Mouse (Mus musculus) forebrain, postnatal 0 days (tissue): ENCODE measurements around the gene Cd37. TPM values are rescaled to one million over a fixed set of nuclear protein-coding genes. Genes with fewer than 3 reads are reported as not detected.

Source experiments
- ATAC-seq: fragments of 200-750 bp; cut with Nextera tagmentation; 2 replicates; pipeline ENCODE4 v1.8.0; 2017; ENCODE audit warnings: mild to moderate bottlenecking, moderate library complexity
- DNase-seq: peaks from one replicate; pipeline ENCODE4 v3.0.0-alpha.2; 2015
- H3K27ac ChIP-seq: fragments of 300-500 bp; sonication (generic); 2 replicates; pipeline ENCODE4 v1.5.1; 2014; ENCODE audit warnings: low read depth, mild to moderate bottlenecking, antibody characterized with exemption, low read length, moderate library complexity, mixed read lengths
- H3K27me3 ChIP-seq: fragments of 300-500 bp; sonication (generic); 2 replicates; pipeline ENCODE4 v1.6.1; 2014; ENCODE audit warnings: mild to moderate bottlenecking, low read length, mixed read lengths; ENCODE audit not compliant: insufficient read depth
- H3K36me3 ChIP-seq: fragments of 300-500 bp; sonication (generic); 2 replicates; pipeline ENCODE4 v1.6.1; 2014; ENCODE audit warnings: mild to moderate bottlenecking, moderate library complexity; ENCODE audit not compliant: insufficient read depth
- H3K4me1 ChIP-seq: fragments of 300-500 bp; sonication (generic); 2 replicates; pipeline ENCODE4 v1.6.1; 2014; ENCODE audit warnings: antibody characterized with exemption; ENCODE audit not compliant: insufficient read depth
- H3K4me2 ChIP-seq: fragments of 300-500 bp; sonication (generic); 2 replicates; pipeline ENCODE4 v1.6.1; 2014; ENCODE audit warnings: low read depth, mild to moderate bottlenecking, moderate library complexity
- H3K4me3 ChIP-seq: fragments of 300-500 bp; sonication (generic); 2 replicates; pipeline ENCODE4 v1.5.1; 2014; ENCODE audit warnings: low read depth, low read length, mixed read lengths
- H3K9ac ChIP-seq: fragments of 300-500 bp; sonication (generic); 2 replicates; pipeline ENCODE4 v1.6.1; 2014; ENCODE audit warnings: mild to moderate bottlenecking
- H3K9me3 ChIP-seq: fragments of 300-500 bp; sonication (generic); 2 replicates; pipeline ENCODE4 v1.6.1; 2016; ENCODE audit warnings: low read length
- CTCF ChIP-seq: sonication (generic); IDR thresholded peaks from 2 replicates; pipeline ENCODE4 v1.5.1; 2016; ENCODE audit warnings: antibody characterized with exemption, control low read depth, low read depth
- WGBS: fragments of 180-500 bp; shearing (Covaris S2); extraction: QIAGEN DNeasy Blood & Tissue Kit; methylation state at CpG from one replicate; pipeline ENCODE4 v1.1.7; 2014; 5-methylcytosine and 5-hydroxymethylcytosine counted together
- polyA plus RNA-seq: library from polyadenylated mRNA; unstranded; fragments of >200 nt; fragmentation: Nextera tagmentation; extraction: Ambion mirVana; gene quantifications from 2 replicates; pipeline ENCODE4 v1.2.1, GENCODE M21; 2015
- total RNA-seq: library from RNA; depleted of rRNA; stranded (reverse); fragments of >200 nt; gene quantifications from 2 replicates; pipeline ENCODE4 v1.2.3, GENCODE M21; 2014

Gene Cd37
- total and polyA plus RNA-seq, 2 experiments from 2014 or later = 0.62 to 2.0 TPM

GRCm38 (mm10) chr7:45229046-45229445 lies 9.9 kb downstream of the Cd37 start:
- Histone ChIP-seq H3K4me2 (no peak overlapping the region), H3K27ac (no peak overlapping the region), H3K9me3 (no peaks in the 10 kb centered on the region), H3K36me3 (peaks cover 7% of the 10 kb centered on the region; the same call in 1 of the 2 replicates), H3K9ac (no peak overlapping the region), H3K27me3 (no peaks in the 10 kb centered on the region), H3K4me3 (no peak overlapping the region), H3K4me1 (0 out of 2 replicates have a peak, but pooled peaks cover 1% of the 10 kb centered on the region)
- DNase-seq = no peak
- WGBS = 92% methylated on average over 8 of the region's 8 CpGs
- TF ChIP-seq CTCF = no peak
- ATAC-seq = no peak

GRCm38 (mm10) chr7:45228548-45228947 lies 10.4 kb downstream of the Cd37 start:
- H3K4me3 ChIP-seq = no peak overlapping the region
- TF ChIP-seq CTCF = no peak
- DNase-seq = no peak
- 95% methylated on average over 18 of the region's 18 CpGs for WGBS
- H3K27ac ChIP-seq = no peak overlapping the region
- H3K9ac ChIP-seq = no peak overlapping the region
- H3K36me3 ChIP-seq = peaks cover 7% of the 10 kb centered on the region; the same call in 1 of the 2 replicates
- H3K4me1 ChIP-seq = no peaks in the 10 kb centered on the region
- ATAC-seq = no peak
- H3K4me2 ChIP-seq = no peak overlapping the region
- H3K9me3 ChIP-seq = no peaks in the 10 kb centered on the region
- no peaks in the 10 kb centered on the region for H3K27me3 ChIP-seq

GRCm38 (mm10) chr7:45226421-45226820 lies 12.5 kb downstream of the Cd37 start:
- WGBS = 95% methylated on average over 5 of the region's 5 CpGs

GRCm38 (mm10) chr7:45224826-45225225 lies 14.1 kb downstream of the Cd37 start:
- WGBS = 83% methylated on average over 7 of the region's 7 CpGs
- Histone ChIP-seq H3K4me1 (no peaks in the 10 kb centered on the region), H3K27ac (no peak overlapping the region), H3K9ac (no peak overlapping the region), H3K27me3 (no peaks in the 10 kb centered on the region), H3K36me3 (peaks cover 7% of the 10 kb centered on the region; the same call in 1 of the 2 replicates), H3K4me2 (no peak overlapping the region), H3K4me3 (no peak overlapping the region), H3K9me3 (no peaks in the 10 kb centered on the region)
- no peak for ATAC-seq
- TF ChIP-seq CTCF = no peak
- no peak for DNase-seq

More at GRCm38 (mm10) chr7:45226421-45226820, 12.5 kb downstream of the Cd37 start:
- Histone ChIP-seq H3K4me1 (no peaks in the 10 kb centered on the region), H3K9ac (no peak overlapping the region), H3K36me3 (peaks cover 7% of the 10 kb centered on the region; the same call in 1 of the 2 replicates), H3K4me3 (no peak overlapping the region), H3K4me2 (no peak overlapping the region), H3K27ac (no peak overlapping the region), H3K27me3 (no peaks in the 10 kb centered on the region), H3K9me3 (no peaks in the 10 kb centered on the region)
- no peak for TF ChIP-seq CTCF
- DNase-seq (no peak), ATAC-seq (no peak)

- 93% methylated on average over 2 of the region's 2 CpGs for WGBS
These were observed 17.2 kb downstream of the Cd37 start for GRCm38 (mm10) chr7:45221680-45222079.

GRCm38 (mm10) chr7:45216442-45217183 lies 22.3 kb downstream of the Cd37 start:
- Histone ChIP-seq H3K27ac (peak overlapping the region; percentile 62), H3K9ac (peak overlapping the region; percentile 56), H3K27me3 (0 out of 2 replicates have a peak, but pooled peaks cover 4% of the 10 kb centered on the region), H3K9me3 (no peaks in the 10 kb centered on the region), H3K4me3 (peak overlapping the region; percentile 34), H3K4me1 (peaks cover 14% of the 10 kb centered on the region), H3K36me3 (no peaks in the 10 kb centered on the region), H3K4me2 (peak overlapping the region; percentile 85)
- peak; percentile 78 for DNase-seq
- 2% methylated on average over 13 of the region's 13 CpGs for WGBS
- no peak for TF ChIP-seq CTCF
- peak; percentile 66 for ATAC-seq

More at GRCm38 (mm10) chr7:45221680-45222079, 17.2 kb downstream of the Cd37 start:
- H3K9me3 ChIP-seq = no peaks in the 10 kb centered on the region
- H3K4me1 ChIP-seq = peaks cover 3% of the 10 kb centered on the region; the same call in 1 of the 2 replicates
- H3K4me3 ChIP-seq = no peak overlapping the region
- no peak for ATAC-seq
- no peak overlapping the region for H3K4me2 ChIP-seq
- DNase-seq = no peak
- TF ChIP-seq CTCF = no peak
- H3K9ac ChIP-seq = no peak overlapping the region
- H3K27me3 ChIP-seq = no peaks in the 10 kb centered on the region
- no peaks in the 10 kb centered on the region for H3K36me3 ChIP-seq
- H3K27ac ChIP-seq = no peak overlapping the region
